Mouse (Mus musculus) megakaryocyte, embryonic 14.5 days (primary cell): ENCODE results near the gene Pip4k2c.

Experiments
- FLI1 ChIP-seq: IDR thresholded peaks from 2 replicates; pipeline ENCODE4 v1.6.1; 2012; ENCODE audit warnings: low read length, inconsistent platforms, mixed read lengths
- GATA1 ChIP-seq: IDR thresholded peaks from 3 replicates; pipeline ENCODE4 v1.6.1; 2012; ENCODE audit warnings: mixed read lengths, low read length, inconsistent platforms, borderline replicate concordance

DNA sequence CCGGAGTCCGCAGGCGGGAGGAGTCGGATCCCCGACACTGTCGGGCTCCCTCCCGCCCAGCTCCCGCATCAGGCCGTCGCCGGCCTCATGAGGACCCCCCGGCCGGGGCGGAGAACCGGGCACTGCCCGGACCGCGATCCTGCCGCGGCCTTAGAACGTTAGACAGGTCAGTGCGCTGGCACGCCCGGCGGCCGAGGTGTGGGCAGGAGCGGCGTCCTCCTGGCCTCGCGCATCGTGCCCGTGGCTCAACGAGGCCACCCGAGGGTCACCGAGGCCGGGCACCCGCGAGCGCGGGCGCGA, 46.1 kb downstream of the Pip4k2c start:
- no peak for TF ChIP-seq FLI1
- no peak for TF ChIP-seq GATA1
